Mouse (Mus musculus) forebrain, embryonic 16.5 days (tissue): ENCODE measurements around the gene Ano1. TPM values are rescaled to one million over a fixed set of nuclear protein-coding genes. Genes with fewer than 3 reads are reported as not detected.

Experiments used
- ATAC-seq: fragments of 200-750 bp; cut with Nextera tagmentation; 2 replicates; pipeline ENCODE4 v1.8.0; 2017; ENCODE audit warnings: mild to moderate bottlenecking, moderate library complexity
- H3K27ac ChIP-seq: fragments of 300-500 bp; sonication (generic); 2 replicates; pipeline ENCODE4 v1.5.1; 2014; ENCODE audit warnings: low read length, control low read depth
- H3K27me3 ChIP-seq: fragments of 300-500 bp; sonication (generic); replicated peaks from 2 replicates; pipeline ENCODE4 v1.6.1; 2014; ENCODE audit warnings: low read length; ENCODE audit not compliant: control insufficient read depth, insufficient read depth
- H3K36me3 ChIP-seq: fragments of 300-500 bp; sonication (generic); 2 replicates; pipeline ENCODE4 v1.6.1; 2014; ENCODE audit not compliant: control insufficient read depth, insufficient read depth
- H3K4me1 ChIP-seq: fragments of 300-500 bp; sonication (generic); replicated peaks from 2 replicates; pipeline ENCODE4 v1.6.1; 2014; ENCODE audit warnings: low read length; ENCODE audit not compliant: control insufficient read depth, insufficient read depth
- H3K4me2 ChIP-seq: fragments of 300-500 bp; sonication (generic); 2 replicates; pipeline ENCODE4 v1.6.1; 2014; ENCODE audit warnings: mild to moderate bottlenecking, low read length, control low read depth
- H3K4me3 ChIP-seq: fragments of 300-500 bp; sonication (generic); replicated peaks from 2 replicates; pipeline ENCODE4 v1.5.1; 2014; ENCODE audit warnings: mild to moderate bottlenecking, low read length, control low read depth
- H3K9ac ChIP-seq: fragments of 300-500 bp; sonication (generic); replicated peaks from 2 replicates; pipeline ENCODE4 v1.6.1; 2014; ENCODE audit warnings: low read depth, low read length, control low read depth
- H3K9me3 ChIP-seq: fragments of 300-500 bp; sonication (generic); 2 replicates; pipeline ENCODE4 v1.6.1; 2016; ENCODE audit warnings: low read length; ENCODE audit not compliant: control insufficient read depth
- WGBS: fragments of 180-500 bp; shearing (Covaris S2); extraction: QIAGEN DNeasy Blood & Tissue Kit; methylation state at CpG from one replicate; pipeline ENCODE4 v1.1.7; 2014; 5-methylcytosine and 5-hydroxymethylcytosine counted together
- polyA plus RNA-seq: library from polyadenylated mRNA; unstranded; fragments of >200 nt; fragmentation: Nextera tagmentation; extraction: Ambion mirVana; gene quantifications from 2 replicates; pipeline ENCODE4 v1.2.1, GENCODE M21; 2015

Ano1 gene
- polyA plus RNA-seq, 1 experiment from 2014 or later = 9.4 TPM

GRCm38 (mm10) chr7:144687663-144688381 is 64.0 kb downstream of the Ano1 start:
- H3K27me3 ChIP-seq = no peaks in the 10 kb centered on the region
- ATAC-seq = no peak

DNA sequence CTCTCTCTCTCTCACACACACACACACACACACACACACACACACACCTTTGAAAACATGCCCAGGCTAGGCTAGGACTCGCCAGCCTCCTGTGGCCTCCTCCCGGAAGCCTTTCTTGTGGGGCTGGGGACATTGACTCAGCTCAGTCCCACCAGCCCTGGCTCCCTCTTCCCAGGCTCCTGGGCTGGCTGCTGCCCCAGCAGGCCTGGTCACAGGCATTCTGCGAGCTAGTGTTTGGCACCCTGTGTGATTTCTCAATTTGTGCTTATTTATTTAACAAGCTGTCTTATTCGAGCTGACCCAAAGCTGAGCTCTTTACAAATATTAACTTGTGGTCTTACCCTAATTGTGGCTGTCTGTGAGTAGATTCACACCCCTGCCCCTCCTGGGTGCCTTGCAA is 66.8 kb downstream of the Ano1 start:
- no peak overlapping the region for H3K4me3 ChIP-seq
- H3K36me3 ChIP-seq = no peaks in the 10 kb centered on the region
- no peaks in the 10 kb centered on the region; the same call in 1 of the 2 replicates for H3K27me3 ChIP-seq
- H3K27ac ChIP-seq = no peak overlapping the region
- 13% methylated on average over 4 of the region's 4 CpGs for WGBS
- H3K4me2 ChIP-seq = no peak overlapping the region
- peaks cover 14% of the 10 kb centered on the region for H3K4me1 ChIP-seq
- no peak overlapping the region for H3K9ac ChIP-seq
- ATAC-seq = peak; percentile 75
- no peaks in the 10 kb centered on the region for H3K9me3 ChIP-seq

More at GRCm38 (mm10) chr7:144687663-144688381, 64.0 kb downstream of the Ano1 start:
- Histone ChIP-seq H3K4me3 (no peak overlapping the region), H3K4me2 (no peak overlapping the region), H3K4me1 (peaks cover 14% of the 10 kb centered on the region), H3K36me3 (no peaks in the 10 kb centered on the region), H3K9me3 (no peaks in the 10 kb centered on the region), H3K9ac (no peak overlapping the region), H3K27ac (no peak overlapping the region)
- 92% methylated on average over 2 of the region's 2 CpGs for WGBS

DNA sequence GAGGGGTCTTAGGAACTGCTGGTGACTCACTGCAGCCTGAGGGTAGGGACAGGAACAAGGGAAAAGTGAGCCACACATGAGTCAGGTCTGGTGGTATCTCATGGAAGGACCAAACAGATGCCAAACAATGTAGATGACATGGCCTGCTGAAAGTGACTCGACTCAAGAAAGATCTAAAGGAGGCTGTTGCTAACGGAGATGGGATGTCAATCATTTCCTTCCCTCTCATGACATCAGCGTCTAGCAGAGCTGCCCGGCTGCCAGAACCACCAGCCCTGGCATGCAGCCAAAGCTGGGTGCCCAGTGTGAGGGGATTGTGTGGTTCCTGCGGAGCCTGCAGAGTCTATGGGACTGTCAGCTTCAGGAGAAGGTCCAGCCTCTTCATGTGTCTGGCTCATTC is 67.3 kb downstream of the Ano1 start:
- 2% methylated on average over 5 of the region's 5 CpGs for WGBS
- peaks cover 3% of the 10 kb centered on the region; the same call in 1 of the 2 replicates for H3K27me3 ChIP-seq

GRCm38 (mm10) chr7:144680096-144680495 is 71.7 kb downstream of the Ano1 start:
- 77% methylated on average over 5 of the region's 5 CpGs for WGBS
- peaks cover 10% of the 10 kb centered on the region; the same call in 1 of the 2 replicates for H3K27me3 ChIP-seq
- no peaks in the 10 kb centered on the region for H3K36me3 ChIP-seq
- no peak for ATAC-seq
- H3K4me3 ChIP-seq = no peak overlapping the region
- no peak overlapping the region for H3K27ac ChIP-seq
- no peak overlapping the region for H3K4me2 ChIP-seq
- H3K9me3 ChIP-seq = no peaks in the 10 kb centered on the region
- H3K9ac ChIP-seq = no peak overlapping the region
- peaks cover 15% of the 10 kb centered on the region for H3K4me1 ChIP-seq

More for the DNA sequence above, 67.3 kb downstream of the Ano1 start:
- H3K4me2 ChIP-seq = no peak overlapping the region
- no peaks in the 10 kb centered on the region for H3K36me3 ChIP-seq
- peak; percentile 91 for ATAC-seq
- H3K4me3 ChIP-seq = no peak overlapping the region
- peaks cover 14% of the 10 kb centered on the region for H3K4me1 ChIP-seq
- H3K9ac ChIP-seq = no peak overlapping the region
- H3K9me3 ChIP-seq = no peaks in the 10 kb centered on the region
- H3K27ac ChIP-seq = no peak overlapping the region

DNA sequence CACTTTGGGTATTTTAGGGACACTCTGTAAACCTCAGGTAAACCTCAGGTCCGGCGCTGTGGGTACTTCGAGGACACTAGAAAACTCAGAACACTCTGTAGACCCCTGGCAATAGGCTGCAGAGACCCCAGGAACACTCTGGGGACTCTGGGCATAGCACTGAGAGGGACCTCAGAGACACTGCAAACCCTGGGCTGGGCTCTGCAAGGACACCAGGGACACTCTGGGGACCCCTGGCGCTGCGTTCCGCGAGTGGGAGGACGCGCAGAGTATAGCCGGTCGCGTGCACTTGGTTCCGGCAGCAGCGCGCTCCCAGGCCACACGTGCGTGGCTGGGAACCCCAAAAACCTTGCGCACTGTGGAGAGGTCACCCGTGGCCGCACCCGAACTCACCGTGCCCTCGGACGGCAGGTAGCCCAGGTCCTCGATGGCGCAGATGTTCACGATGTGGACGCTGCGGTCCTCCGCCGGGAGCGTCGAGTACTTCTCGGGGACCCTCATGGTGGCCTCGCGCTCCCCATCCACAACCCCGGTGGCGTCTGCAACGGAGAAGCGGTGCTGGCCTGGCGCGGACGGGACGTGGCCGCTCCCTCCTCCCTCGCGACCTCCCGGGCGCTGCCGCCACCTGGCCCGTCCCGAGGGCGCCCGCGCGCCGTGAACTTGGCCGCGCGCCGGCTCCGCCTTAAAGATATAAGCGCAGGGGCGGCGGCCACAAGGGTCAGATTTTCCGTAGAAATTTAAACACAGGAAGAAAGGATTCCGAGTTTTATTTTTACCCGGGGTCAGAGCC is 73.3 kb downstream of the Ano1 start:
- Histone ChIP-seq H3K9me3 (no peaks in the 10 kb centered on the region), H3K27me3 (peaks cover 10% of the 10 kb centered on the region; the same call in 1 of the 2 replicates), H3K4me1 (peaks cover 7% of the 10 kb centered on the region), H3K4me2 (peak overlapping the region; percentile 69), H3K9ac (peak overlapping the region; percentile 53), H3K27ac (no peak overlapping the region), H3K36me3 (no peaks in the 10 kb centered on the region), H3K4me3 (peak overlapping the region; percentile 40)
- WGBS = 9% methylated on average over 68 of the region's 68 CpGs
- ATAC-seq = peak; percentile 31; the same call in 1 of the 2 replicates

DNA sequence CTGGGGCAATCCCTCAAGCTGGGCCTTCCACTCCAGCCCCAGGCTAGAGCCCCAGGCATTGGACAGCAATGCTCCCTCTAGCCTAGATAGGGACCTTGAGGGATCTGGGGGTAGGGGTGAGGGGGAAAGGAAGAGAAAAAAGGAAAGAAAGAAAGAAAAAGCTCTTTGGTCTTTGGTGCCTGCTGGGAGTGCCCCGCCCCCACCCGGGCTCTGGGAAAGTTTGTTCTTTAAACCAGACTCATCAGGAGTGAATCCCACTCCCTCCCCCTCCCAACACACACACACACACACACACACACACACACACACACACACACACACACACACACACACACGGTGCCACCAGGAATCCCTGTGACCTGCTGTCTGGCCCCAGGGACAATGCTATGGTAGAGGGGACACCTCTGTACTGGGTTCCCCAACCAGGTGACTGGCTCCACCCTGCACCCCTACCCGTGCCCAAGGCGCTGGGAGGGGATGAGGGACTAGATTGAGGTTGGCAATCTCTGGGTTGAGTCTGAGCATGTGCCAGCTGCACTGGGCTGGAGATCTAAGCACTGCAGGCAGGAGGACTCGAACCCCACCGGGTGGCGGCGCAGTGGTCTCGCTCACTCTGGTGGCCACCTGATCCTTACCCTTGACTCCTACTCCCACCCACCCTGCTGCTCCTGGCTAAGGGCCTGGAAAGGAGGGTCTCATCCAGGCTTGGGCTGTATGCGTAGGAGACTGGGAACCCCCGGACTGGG is 74.3 kb downstream of the Ano1 start:
- WGBS = 37% methylated on average over 12 of the region's 12 CpGs
- Histone ChIP-seq H3K4me1 (peaks cover 7% of the 10 kb centered on the region), H3K4me2 (no peak overlapping the region), H3K27ac (no peak overlapping the region), H3K9ac (no peak overlapping the region), H3K9me3 (no peaks in the 10 kb centered on the region), H3K27me3 (peaks cover 10% of the 10 kb centered on the region; the same call in 1 of the 2 replicates), H3K4me3 (no peak overlapping the region), H3K36me3 (no peaks in the 10 kb centered on the region)
- ATAC-seq = peak; percentile 31; the same call in 1 of the 2 replicates

DNA sequence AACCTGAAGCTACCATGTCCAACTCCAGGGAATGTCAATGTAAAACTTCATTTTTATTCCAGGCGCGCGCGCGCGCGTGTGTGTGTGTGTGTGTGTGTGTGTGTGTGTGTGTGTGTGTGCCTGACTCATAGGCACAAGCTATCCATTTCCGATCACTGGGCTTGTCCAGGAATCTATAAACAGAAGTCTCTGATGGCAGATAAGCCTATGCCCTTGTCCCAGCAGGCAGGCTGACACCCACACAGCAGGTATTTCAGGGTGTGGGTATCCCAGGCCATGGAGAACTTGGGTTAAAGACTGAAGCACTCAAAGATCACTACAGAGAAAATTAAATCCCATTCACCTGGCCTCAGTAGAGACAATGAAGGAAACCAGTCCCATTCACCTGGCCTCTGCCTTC is 76.1 kb downstream of the Ano1 start:
- Histone ChIP-seq H3K9me3 (no peaks in the 10 kb centered on the region), H3K4me3 (no peak overlapping the region), H3K27me3 (peaks cover 10% of the 10 kb centered on the region; the same call in 1 of the 2 replicates), H3K27ac (no peak overlapping the region), H3K36me3 (no peaks in the 10 kb centered on the region), H3K9ac (no peak overlapping the region), H3K4me2 (no peak overlapping the region), H3K4me1 (peaks cover 7% of the 10 kb centered on the region)
- ATAC-seq = no peak
- 97% methylated on average over 8 of the region's 8 CpGs for WGBS

DNA sequence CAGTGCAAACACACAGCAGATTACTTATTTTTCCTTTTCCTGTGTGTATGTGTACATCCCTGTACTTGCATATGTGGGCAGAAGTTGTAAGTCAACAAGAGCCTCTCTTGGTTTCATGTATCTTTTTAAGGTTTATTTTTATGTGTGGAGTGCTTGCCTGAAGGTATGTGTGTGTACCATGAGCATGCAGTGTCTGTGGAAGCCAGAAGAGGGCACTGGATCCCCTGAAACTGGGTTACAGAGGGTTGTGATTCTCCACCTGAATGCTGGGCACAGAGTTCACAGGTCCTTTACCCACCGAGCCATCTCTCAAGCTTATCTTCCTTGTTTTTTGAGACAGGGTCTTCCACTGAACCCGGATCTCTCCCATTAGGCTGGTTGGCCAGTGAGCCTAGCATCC is 81.9 kb downstream of the Ano1 start:
- Histone ChIP-seq H3K9ac (no peak overlapping the region), H3K4me2 (no peak overlapping the region), H3K4me1 (no peaks in the 10 kb centered on the region), H3K27ac (no peak overlapping the region), H3K9me3 (no peaks in the 10 kb centered on the region), H3K36me3 (no peaks in the 10 kb centered on the region), H3K27me3 (no peaks in the 10 kb centered on the region), H3K4me3 (no peak overlapping the region)
- ATAC-seq = no peak
- 100% methylated on average over 2 of the region's 2 CpGs for WGBS
